Mouse (Mus musculus): ENCODE measurements around the gene Rpgrip1. TPM values are rescaled to one million over a fixed set of nuclear protein-coding genes. Genes with fewer than 3 reads are reported as not detected.

The Rpgrip1 gene
- polyA plus RNA-seq, 1 experiment from 2014 or later: 36.2 TPM

GRCm38 (mm10) chr14:52141445-52142127 is 31.1 kb downstream of the Rpgrip1 start:
- no peak for ATAC-seq
- H3K36me3 ChIP-seq (ENCODE audit: control insufficient read depth, insufficient read depth, low read length): no peaks in the 10 kb centered on the region
- H3K9ac ChIP-seq (ENCODE audit: low read depth, low read length): no peak overlapping the region
- no peak overlapping the region for H3K4me2 ChIP-seq (ENCODE audit: low read length)
- no peaks in the 10 kb centered on the region for H3K9me3 ChIP-seq (ENCODE audit: control insufficient read depth, low read length)
- no peak overlapping the region for H3K27ac ChIP-seq (ENCODE audit: low read depth, low read length)
- 78% methylated on average over 16 of the region's 16 CpGs for WGBS
- no peak overlapping the region for H3K4me3 ChIP-seq (ENCODE audit: low read length)
- H3K4me1 ChIP-seq (ENCODE audit: control insufficient read depth, insufficient read depth, low read depth, low read length): no peaks in the 10 kb centered on the region
- no peaks in the 10 kb centered on the region for H3K27me3 ChIP-seq (replicated peaks; ENCODE audit: control insufficient read depth, insufficient read depth, low read length)

GRCm38 (mm10) chr14:52144165-52144564 is 33.7 kb downstream of the Rpgrip1 start:
- Histone ChIP-seq H3K27ac (ENCODE audit: low read depth, low read length) (no peak overlapping the region), H3K27me3 (replicated peaks; ENCODE audit: control insufficient read depth, insufficient read depth, low read length) (no peaks in the 10 kb centered on the region), H3K4me3 (ENCODE audit: low read length) (no peak overlapping the region), H3K9ac (ENCODE audit: low read depth, low read length) (no peak overlapping the region), H3K4me2 (ENCODE audit: low read length) (no peak overlapping the region), H3K4me1 (ENCODE audit: control insufficient read depth, insufficient read depth, low read depth, low read length) (no peaks in the 10 kb centered on the region), H3K9me3 (ENCODE audit: control insufficient read depth, low read length) (no peaks in the 10 kb centered on the region), H3K36me3 (ENCODE audit: control insufficient read depth, insufficient read depth, low read length) (no peaks in the 10 kb centered on the region)
- no peak for ATAC-seq
- 74% methylated on average over 4 of the region's 4 CpGs for WGBS

GRCm38 (mm10) chr14:52146540-52146939 is 36.0 kb downstream of the Rpgrip1 start:
- H3K27me3 ChIP-seq (replicated peaks; ENCODE audit: control insufficient read depth, insufficient read depth, low read length): no peaks in the 10 kb centered on the region
- H3K4me1 ChIP-seq (ENCODE audit: control insufficient read depth, insufficient read depth, low read depth, low read length): no peaks in the 10 kb centered on the region
- H3K4me3 ChIP-seq (ENCODE audit: low read length): no peak overlapping the region
- H3K36me3 ChIP-seq (ENCODE audit: control insufficient read depth, insufficient read depth, low read length): no peaks in the 10 kb centered on the region
- 65% methylated on average over 4 of the region's 4 CpGs for WGBS
- H3K27ac ChIP-seq (ENCODE audit: low read depth, low read length): no peak overlapping the region
- no peak overlapping the region for H3K9ac ChIP-seq (ENCODE audit: low read depth, low read length)
- H3K9me3 ChIP-seq (ENCODE audit: control insufficient read depth, low read length): no peaks in the 10 kb centered on the region
- H3K4me2 ChIP-seq (ENCODE audit: low read length): no peak overlapping the region
- no peak for ATAC-seq

- no peak overlapping the region for H3K4me2 ChIP-seq (ENCODE audit: low read length)
- H3K9me3 ChIP-seq (ENCODE audit: control insufficient read depth, low read length): no peaks in the 10 kb centered on the region
- no peak for ATAC-seq
- H3K36me3 ChIP-seq (ENCODE audit: control insufficient read depth, insufficient read depth, low read length): no peaks in the 10 kb centered on the region
- H3K9ac ChIP-seq (ENCODE audit: low read depth, low read length): no peak overlapping the region
- WGBS: 53% methylated on average over 4 of the region's 4 CpGs
- H3K27me3 ChIP-seq (replicated peaks; ENCODE audit: control insufficient read depth, insufficient read depth, low read length): no peaks in the 10 kb centered on the region
- H3K27ac ChIP-seq (ENCODE audit: low read depth, low read length): no peak overlapping the region
- no peak overlapping the region for H3K4me3 ChIP-seq (ENCODE audit: low read length)
- H3K4me1 ChIP-seq (ENCODE audit: control insufficient read depth, insufficient read depth, low read depth, low read length): no peaks in the 10 kb centered on the region
These were observed 39.4 kb downstream of the Rpgrip1 start for GRCm38 (mm10) chr14:52149888-52150287.

- peak overlapping the region; percentile 22 for H3K4me2 ChIP-seq (ENCODE audit: low read length)
- no peak overlapping the region for H3K9ac ChIP-seq (ENCODE audit: low read depth, low read length)
- no peaks in the 10 kb centered on the region for H3K9me3 ChIP-seq (ENCODE audit: control insufficient read depth, low read length)
- H3K4me3 ChIP-seq (ENCODE audit: low read length): no peak overlapping the region
- no peaks in the 10 kb centered on the region for H3K4me1 ChIP-seq (ENCODE audit: control insufficient read depth, insufficient read depth, low read depth, low read length)
- H3K27ac ChIP-seq (ENCODE audit: low read depth, low read length): no peak overlapping the region
- no peaks in the 10 kb centered on the region for H3K36me3 ChIP-seq (ENCODE audit: control insufficient read depth, insufficient read depth, low read length)
- ATAC-seq: peak; percentile 72
- 23% methylated on average over 7 of the region's 7 CpGs for WGBS
- H3K27me3 ChIP-seq (replicated peaks; ENCODE audit: control insufficient read depth, insufficient read depth, low read length): no peaks in the 10 kb centered on the region
These were observed 41.7 kb downstream of the Rpgrip1 start for GRCm38 (mm10) chr14:52152179-52152578.

- 28% methylated on average over 3 of the region's 3 CpGs for WGBS
- H3K4me1 ChIP-seq (ENCODE audit: control insufficient read depth, insufficient read depth, low read depth, low read length): no peaks in the 10 kb centered on the region
- H3K4me3 ChIP-seq (ENCODE audit: low read length): no peak overlapping the region
- no peak overlapping the region for H3K27ac ChIP-seq (ENCODE audit: low read depth, low read length)
- H3K27me3 ChIP-seq (replicated peaks; ENCODE audit: control insufficient read depth, insufficient read depth, low read length): no peaks in the 10 kb centered on the region
- peak overlapping the region; percentile 22; the same call in 1 of the 2 replicates for H3K4me2 ChIP-seq (ENCODE audit: low read length)
- no peaks in the 10 kb centered on the region for H3K36me3 ChIP-seq (ENCODE audit: control insufficient read depth, insufficient read depth, low read length)
- H3K9ac ChIP-seq (ENCODE audit: low read depth, low read length): no peak overlapping the region
- H3K9me3 ChIP-seq (ENCODE audit: control insufficient read depth, low read length): no peaks in the 10 kb centered on the region
- ATAC-seq: no peak
These were observed 42.1 kb downstream of the Rpgrip1 start for GRCm38 (mm10) chr14:52152613-52153012.

GRCm38 (mm10) chr14:52155008-52155407 is 44.5 kb downstream of the Rpgrip1 start:
- Histone ChIP-seq H3K4me1 (ENCODE audit: control insufficient read depth, insufficient read depth, low read depth, low read length) (no peaks in the 10 kb centered on the region), H3K4me2 (ENCODE audit: low read length) (no peak overlapping the region), H3K27ac (ENCODE audit: low read depth, low read length) (no peak overlapping the region), H3K4me3 (ENCODE audit: low read length) (no peak overlapping the region), H3K36me3 (ENCODE audit: control insufficient read depth, insufficient read depth, low read length) (peaks cover 14% of the 10 kb centered on the region), H3K9ac (ENCODE audit: low read depth, low read length) (no peak overlapping the region), H3K27me3 (replicated peaks; ENCODE audit: control insufficient read depth, insufficient read depth, low read length) (no peaks in the 10 kb centered on the region), H3K9me3 (ENCODE audit: control insufficient read depth, low read length) (no peaks in the 10 kb centered on the region)
- WGBS: 95% methylated on average over 2 of the region's 2 CpGs
- ATAC-seq: no peak

GRCm38 (mm10) chr14:52160911-52161310 is 50.4 kb downstream of the Rpgrip1 start:
- Histone ChIP-seq H3K9me3 (ENCODE audit: control insufficient read depth, low read length) (no peaks in the 10 kb centered on the region), H3K4me2 (ENCODE audit: low read length) (no peak overlapping the region), H3K27me3 (replicated peaks; ENCODE audit: control insufficient read depth, insufficient read depth, low read length) (no peaks in the 10 kb centered on the region), H3K27ac (ENCODE audit: low read depth, low read length) (no peak overlapping the region), H3K36me3 (ENCODE audit: control insufficient read depth, insufficient read depth, low read length) (peaks cover 39% of the 10 kb centered on the region), H3K9ac (ENCODE audit: low read depth, low read length) (no peak overlapping the region), H3K4me1 (ENCODE audit: control insufficient read depth, insufficient read depth, low read depth, low read length) (no peaks in the 10 kb centered on the region), H3K4me3 (ENCODE audit: low read length) (no peak overlapping the region)
- ATAC-seq: no peak
- 86% methylated on average over 6 of the region's 6 CpGs for WGBS

- H3K4me3 ChIP-seq (ENCODE audit: low read length): no peak overlapping the region
- no peak overlapping the region for H3K4me2 ChIP-seq (ENCODE audit: low read length)
- H3K27ac ChIP-seq (ENCODE audit: low read depth, low read length): no peak overlapping the region
- no peak overlapping the region for H3K9ac ChIP-seq (ENCODE audit: low read depth, low read length)
- 93% methylated on average over 2 of the region's 2 CpGs for WGBS
- ATAC-seq: no peak
- H3K27me3 ChIP-seq (replicated peaks; ENCODE audit: control insufficient read depth, insufficient read depth, low read length): no peaks in the 10 kb centered on the region
- no peaks in the 10 kb centered on the region for H3K9me3 ChIP-seq (ENCODE audit: control insufficient read depth, low read length)
- H3K4me1 ChIP-seq (ENCODE audit: control insufficient read depth, insufficient read depth, low read depth, low read length): no peaks in the 10 kb centered on the region
- H3K36me3 ChIP-seq (ENCODE audit: control insufficient read depth, insufficient read depth, low read length): peaks cover 35% of the 10 kb centered on the region
These were observed 56.1 kb downstream of the Rpgrip1 start for GRCm38 (mm10) chr14:52166571-52166970.
